Mouse (Mus musculus) layer of hippocampus, adult 8-10 months (tissue): ENCODE results near the gene B3galt1. TPM values are rescaled to one million over a fixed set of nuclear protein-coding genes. Genes with fewer than 3 reads are reported as not detected.
A peak's percentile ranks its signal among the peaks of the same experiment; 100 is the strongest.

Experiments
- DNase-seq, 2 experiments: peaks; one replicate each; pipeline ENCODE4 v3.0.0; 2022; ENCODE audit warnings: low spot score in 2 of 2
- total RNA-seq, 4 experiments: library from RNA; stranded (reverse); gene quantifications; 2 replicates each; pipeline ENCODE4 v1.2.4; 2022

The B3galt1 gene
- total RNA-seq: 10 to 100 TPM; 64.0 to 87.7 (median 74.8) TPM

DNA sequence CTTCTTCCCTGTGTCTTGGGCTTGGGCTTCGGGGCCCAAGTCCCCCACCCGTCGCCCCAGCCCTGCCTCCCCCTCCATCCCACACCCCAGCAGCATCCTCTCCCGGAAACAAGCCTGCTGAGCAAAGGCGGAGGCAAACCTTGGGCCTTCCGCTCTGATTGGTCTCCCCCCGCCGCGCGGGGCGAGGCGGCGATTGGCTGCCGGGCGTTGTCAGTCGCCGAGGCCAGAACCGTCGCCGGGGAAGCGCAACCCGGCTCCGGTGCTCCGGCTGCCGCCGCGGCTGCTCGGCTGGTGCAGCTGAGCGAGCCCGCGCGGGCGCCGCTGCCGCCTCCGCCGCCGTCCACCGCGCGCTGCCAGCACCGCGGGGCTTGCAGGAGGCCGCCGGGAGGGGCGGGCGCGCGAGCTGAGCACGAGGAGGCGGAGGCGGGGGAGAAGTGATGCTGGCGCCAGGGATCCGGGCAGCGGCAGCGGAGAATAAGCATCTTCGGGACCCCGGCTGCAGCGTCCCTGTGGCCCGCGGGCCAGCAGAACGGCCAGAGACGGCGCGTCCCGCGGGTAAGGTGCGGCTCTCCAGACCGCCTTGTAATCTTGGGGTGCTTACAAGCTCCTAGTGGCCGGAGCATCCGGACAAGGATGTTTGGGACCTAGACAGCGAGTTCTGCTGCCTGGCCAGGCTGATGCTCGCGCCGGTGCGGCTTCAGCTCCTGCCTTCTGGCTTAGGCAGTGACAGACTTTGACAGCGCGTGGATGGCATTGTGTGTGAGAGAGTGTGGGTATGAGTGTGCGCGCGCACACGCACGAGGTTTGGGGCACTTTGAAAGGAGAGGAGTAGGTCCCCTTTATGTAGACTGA, at the start of gene B3galt1:
B3galt1 (plus strand) TSS at position 392 of the 852 bp plus-strand sequence.
- peak; percentile 89 to 91 for DNase-seq

DNA sequence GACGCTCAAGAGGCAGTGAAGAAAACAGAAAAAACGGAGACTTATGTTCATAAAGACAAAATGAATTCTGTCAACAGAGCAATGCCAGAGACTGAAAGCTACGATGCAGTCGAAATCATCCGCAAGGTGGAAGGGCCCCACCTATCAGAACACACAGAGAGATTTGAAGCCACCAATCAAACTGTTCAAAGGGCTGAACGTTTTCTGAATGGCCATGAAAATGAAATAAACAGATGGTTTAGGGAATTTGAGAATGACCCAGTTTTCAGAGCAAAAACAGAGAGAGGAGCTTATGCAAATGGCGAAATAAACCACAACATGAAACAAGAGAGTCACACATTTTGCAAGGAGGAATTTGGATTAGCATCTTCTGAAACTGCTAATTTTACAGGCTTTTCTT, 49.3 kb upstream of the B3galt1 start:
- no peak for DNase-seq

DNA sequence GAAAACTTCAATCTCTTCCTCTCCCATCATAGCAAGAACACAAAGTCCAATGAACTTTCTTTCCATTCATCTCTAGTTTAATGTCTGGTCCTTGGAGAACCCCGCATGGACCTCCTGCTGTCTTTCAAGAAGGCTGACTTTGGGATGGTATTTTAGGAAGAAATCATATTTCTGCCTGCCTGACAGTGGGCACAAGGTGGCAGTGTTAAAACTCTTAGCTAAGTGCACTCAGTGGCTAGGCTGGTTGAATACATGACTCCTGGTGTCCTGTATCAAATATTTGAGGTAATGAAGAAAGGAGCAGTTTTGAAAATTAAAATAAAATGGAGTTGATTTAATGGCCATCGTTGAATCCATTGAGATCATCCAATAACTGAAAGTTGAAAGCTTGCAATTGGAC, 30.3 kb upstream of the B3galt1 start:
- DNase-seq: no peak

DNA sequence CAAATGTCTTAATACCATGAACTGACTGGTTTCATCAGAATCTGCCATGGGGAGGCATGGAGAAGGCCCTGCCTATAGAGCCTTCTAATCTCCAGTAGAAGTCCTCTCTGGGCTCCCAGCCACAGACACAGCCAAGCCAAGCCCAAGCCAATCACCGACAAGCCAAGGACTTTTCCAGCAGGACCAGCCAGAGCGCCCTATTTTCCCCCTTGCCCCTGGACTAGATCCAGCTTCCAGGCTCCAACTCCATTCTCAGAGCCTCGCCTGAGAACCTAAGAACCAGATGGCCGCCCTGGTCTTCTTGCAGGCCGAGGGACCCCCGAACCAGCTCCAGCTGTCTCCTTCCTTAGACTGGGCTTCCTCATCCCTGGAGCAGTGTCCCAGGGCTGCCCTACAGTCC, 26.2 kb upstream of the B3galt1 start:
- no peak for DNase-seq

DNA sequence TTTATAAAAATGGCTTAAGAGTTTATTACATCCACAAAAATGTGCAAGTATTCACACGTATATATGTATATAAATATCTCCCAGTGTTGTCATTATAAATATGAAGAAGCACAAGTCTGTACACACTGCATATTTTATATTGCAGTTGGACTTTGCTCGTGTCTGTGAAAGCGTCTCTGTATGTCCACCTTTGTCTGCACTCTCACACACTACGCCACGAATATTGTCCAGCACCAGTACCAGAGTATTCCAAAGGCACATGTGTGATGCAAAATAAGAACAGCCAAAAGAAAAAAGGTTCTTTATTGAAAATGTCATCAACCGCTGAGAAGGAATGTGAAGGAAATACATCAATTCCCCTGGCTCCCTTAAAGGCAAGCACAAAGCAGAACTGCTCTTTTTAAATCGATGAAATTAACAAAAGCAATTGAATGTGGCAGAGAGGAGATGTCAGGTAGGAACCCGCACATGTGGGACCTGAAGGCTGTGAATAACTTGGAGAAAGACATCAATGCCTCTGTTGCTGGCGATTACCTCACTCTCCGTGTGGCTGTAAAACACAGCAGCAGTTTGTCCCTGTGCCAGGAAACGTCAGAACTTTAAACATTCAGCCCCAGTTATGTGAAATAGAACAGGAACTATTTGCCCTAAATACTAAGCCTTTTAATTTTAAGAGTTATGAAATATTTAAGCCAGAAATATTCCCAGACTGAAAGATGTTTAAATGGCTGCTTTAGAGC, 23.5 kb upstream of the B3galt1 start:
- DNase-seq: no peak

DNA sequence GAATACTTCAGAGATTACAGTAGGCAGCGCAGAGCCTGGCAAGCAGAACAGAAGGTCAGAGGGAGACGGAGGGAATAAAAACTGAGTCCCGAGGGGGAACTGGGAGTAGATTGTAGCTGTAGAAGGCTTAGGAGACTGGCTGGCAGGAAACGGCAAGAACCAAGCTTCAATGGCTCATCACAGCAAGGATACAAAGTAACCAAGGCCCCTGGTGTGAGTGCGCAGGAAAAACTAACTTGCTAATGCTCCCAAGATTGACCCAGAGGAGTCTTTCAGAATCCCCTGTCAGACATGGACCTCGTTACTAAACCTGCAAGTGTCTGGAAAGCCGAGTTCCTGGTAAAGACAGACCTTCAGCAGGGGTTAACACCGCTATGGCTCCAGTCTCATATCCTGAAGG, 21.2 kb upstream of the B3galt1 start:
- DNase-seq: no peak

DNA sequence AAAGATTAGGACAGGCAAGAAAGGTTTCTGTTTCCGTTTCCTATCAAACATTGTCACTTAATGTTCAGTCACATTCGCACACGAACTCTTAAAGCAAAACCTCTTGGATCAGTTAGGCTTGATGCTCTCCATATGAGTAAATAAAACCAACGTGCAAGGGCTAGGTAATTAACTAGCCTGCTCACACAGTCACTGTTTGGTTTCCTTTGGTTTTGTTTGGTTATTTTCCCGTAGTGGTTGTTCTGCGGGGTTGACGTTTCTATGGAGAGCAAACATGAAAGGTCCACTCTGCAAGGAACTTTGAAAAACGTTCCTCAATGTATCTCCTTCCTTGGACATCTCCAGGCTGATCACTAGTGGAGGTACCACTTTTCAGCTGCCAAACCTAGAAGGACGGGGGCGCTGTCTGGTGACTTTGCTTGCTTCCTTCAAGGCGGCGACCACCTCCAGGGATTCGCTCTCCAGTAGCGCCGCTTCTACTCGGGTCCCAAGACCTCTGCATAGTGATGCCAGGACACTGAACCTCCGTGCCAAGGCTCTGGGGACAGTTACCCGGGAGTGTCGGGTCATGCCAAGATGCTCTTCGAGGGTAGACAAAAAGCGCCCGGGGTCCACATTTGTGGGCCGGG, 706 bp upstream of the B3galt1 start:
- DNase-seq: peak; percentile 54 to 61

DNA sequence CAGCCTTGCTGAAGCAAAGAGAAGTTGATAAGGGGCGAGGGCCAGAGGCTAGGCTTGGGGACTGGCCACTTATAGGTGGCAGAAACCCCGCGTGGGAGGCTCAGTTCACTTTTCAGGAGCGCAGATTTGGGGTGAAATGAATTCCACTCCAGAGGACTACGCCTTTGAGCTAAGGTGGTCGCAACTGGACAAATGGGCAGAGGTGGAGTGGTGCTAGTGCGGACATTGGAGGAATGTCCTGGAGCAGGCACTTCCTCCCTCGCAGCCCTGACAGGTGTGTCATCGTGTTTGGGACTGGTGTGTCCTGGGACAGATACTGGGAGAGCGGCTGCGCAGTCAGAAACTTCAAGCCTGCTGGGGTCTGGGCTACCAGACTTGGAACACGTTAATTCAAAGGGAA, 895 bp downstream of the B3galt1 start:
- no peak for DNase-seq

DNA sequence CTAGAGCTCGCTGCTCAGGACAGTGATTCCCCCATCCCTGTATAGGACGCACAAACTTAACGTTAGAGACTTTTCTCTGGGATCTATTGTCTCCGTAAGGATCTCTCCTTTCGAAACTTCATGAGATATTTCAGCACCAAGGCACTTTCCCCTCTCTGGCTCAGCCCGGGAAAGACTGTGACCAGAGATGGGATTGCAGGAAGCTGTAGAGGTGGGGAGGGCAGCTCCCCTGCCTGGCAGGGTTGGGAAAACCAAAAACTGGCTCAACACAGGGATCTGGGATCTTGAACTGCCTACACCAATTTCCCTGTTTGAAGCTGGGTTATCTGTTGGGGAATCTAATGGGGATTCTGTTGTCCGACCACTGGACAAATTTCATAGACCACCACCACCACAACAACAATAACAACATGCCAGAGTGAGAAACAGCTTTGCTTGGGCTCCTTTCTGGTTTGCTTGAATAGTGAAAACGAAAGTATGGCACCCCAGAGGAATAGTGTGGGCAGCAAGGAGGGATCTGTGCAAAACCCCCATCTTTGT, 1.5 kb downstream of the B3galt1 start:
- DNase-seq: peak in 1 of 2 experiments; percentile 11

DNA sequence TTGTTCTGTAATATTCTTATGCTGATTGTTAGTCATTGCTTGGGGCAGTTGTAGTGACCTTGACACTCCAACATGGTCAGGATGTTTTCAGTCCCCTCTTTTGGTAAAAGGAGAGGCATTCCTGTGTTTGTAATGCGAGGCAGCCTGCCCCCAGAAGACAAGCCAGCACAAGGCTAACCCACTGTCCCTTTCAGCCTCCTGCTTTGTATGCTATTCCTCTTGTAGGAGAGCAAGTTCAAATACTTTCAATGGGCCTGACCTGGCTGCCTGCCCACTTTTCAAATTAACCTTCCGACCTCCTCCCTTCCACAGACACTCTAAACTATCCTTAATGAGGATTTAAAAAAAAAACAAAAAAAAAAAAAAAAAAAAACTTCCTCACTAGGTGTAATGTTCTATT, 11.0 kb downstream of the B3galt1 start:
- peak in 1 of 2 experiments; percentile 23 for DNase-seq

DNA sequence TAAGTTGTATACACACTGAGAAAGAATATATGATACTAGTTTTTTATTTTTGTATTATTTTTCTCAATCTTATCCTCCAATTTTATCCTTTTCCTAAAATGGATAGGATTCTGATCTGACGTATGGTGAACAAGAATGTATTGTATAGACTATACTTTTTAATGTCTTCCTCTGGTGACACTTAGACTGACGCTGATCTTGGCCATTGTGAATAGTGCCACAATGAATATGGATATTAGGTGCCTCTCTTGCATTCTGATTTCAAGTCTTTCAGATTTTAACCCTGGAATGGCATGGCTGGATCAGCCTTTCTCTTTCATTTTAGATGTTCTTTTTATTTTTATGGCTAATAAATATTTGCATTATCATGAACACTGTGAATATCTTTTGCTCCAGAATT, 17.4 kb downstream of the B3galt1 start:
- no peak for DNase-seq

DNA sequence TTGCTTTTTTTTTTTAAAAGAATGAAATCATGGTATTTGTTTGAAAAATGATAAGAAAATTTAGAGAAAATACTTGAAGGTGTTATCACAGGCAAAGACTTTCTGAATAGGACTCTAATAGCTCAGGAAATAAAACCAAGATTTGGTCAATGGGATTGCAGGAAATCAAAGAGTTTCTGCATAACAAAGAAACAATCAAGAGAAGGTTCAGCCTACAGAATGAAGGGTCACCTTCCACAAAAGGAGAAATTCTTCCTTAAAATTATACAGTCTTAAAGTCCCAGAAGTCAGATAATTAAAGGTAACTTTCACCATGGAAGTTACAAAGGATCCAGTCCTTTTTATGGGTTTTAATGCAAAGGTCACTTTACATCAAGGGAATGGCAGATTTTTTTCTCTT, 24.7 kb downstream of the B3galt1 start:
- DNase-seq: no peak

DNA sequence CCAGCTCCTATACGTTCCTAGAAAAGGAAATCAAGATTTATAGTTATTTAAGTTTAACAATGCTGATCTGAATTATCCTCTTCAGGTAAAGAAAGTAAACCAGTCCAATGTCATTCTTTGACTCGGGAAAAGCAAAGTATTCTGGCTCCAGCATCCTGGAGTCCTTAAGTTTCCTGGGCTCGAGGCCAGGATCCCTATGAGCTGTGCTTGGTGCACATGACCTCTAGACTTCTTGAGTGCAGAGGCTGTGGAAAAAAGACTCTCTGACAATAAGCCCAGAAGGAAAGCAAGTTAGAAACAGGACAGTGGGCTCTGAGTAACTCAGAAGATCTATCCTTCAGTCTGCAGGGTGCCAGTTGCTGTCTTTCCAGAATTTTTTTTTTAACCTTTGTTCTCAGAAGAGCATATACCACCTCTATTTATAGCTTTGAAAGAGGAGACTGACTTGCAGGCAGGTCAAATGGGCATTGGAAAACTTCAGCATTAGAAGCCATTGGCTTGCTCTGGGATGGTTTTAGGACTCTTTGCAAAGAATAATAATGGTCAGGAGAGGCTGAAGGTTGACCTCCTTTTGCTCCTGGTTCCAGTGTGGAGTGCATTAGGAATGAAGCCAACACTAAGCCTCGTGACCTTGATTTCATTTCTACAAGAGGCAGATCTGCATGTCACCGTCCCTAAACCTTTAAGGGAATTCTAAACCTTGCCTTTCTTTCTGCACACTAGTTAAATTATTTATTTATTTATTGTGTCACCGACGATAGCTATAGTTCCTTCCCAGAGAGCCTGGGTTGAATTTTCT, 26.4 kb downstream of the B3galt1 start:
- DNase-seq: no peak

DNA sequence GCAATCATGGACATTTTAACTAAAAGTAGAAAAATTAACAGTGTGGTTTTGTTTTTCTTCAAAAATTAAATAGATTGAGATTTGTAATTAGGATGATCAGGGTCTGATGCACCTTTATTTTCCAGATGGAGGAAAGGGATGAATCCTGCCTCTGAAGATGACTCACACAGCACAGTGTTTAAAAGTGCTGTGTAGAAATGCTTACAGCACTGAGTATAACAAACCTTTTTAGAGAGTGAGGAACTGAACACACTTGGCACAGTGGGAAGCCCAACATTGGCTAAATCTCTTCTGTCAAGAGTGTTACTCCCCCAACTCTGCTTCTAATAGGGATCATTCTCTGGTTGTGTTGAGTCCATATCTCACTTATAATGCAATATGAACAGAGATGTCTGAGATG, 57.2 kb downstream of the B3galt1 start:
- no peak for DNase-seq

DNA sequence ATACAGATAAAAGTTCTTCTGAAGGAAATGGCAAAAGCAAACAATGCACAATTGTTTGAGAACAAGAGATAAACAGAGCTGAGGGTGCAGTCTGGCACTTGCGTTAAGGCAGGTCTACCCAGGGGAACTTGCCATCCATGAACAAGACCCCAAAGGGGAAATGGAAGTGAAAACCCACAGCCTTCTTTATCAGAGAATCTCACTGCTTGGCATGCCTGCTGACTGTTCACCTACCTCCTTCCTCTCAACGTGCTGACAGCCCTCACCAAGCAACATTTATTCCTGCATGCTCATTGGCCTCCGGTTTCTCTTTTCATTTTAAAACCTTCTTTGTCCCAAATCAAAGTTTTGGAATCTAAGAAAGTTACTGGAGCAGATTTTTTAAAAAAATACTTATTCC, 62.0 kb downstream of the B3galt1 start:
- no peak for DNase-seq

DNA sequence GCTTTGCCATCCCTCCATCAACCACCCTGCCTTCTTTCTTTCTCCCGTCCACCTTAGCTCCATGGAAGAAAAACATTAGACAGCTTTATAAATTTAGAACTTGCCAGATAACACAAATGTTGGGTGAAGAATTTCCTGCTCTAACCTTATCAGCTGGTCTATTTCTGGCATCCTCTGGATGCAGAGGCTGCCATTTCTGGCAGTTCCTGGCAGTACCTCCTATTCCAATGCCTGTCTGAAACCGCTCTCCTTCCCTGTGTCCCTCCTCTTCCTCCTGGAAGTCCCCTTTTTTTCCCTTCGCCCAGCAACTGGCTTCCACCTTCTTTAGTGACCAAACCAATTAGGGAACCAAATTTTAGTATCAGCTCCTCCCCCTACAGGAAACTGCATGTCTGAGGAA, 62.6 kb downstream of the B3galt1 start:
- DNase-seq: no peak

DNA sequence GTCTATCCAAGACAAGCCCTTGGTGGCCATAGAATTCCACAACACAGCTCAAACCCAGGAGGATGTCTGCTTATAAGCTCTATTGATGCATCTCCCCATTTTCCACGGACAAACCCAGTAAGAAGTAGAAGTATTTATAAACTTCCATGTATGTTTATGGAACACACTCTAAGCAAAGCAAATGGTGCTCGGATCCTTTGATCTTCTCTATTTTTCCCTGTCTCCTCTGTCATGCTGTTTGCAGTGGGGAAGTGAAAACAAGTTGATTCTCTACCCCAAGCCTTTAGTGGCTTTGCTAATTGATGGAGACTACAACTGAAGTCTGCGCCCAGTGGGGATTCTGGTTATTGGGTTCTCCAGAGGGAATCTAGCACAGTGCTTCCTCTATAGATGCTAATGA, 89.2 kb downstream of the B3galt1 start:
- DNase-seq: no peak

DNA sequence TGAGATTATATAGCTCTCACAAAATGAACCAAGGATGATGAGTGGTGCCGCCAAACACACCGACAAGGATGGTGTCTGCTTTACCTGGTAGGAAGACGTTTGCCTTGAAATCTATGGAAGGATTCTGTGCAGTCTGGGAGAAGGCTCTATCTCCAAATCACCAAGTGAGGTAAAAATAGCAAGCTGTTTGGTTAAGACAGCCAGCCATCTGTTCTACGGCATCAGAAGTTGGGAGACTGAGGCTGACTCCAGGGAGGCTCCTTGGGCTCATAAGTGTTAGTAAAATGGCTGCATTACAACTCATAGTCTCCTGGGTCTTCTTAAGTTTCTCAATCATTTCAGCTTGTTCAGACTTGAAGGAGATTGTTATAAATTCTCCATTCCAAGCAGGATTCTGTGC, 91.7 kb downstream of the B3galt1 start:
- DNase-seq: peak; percentile 14 to 16

DNA sequence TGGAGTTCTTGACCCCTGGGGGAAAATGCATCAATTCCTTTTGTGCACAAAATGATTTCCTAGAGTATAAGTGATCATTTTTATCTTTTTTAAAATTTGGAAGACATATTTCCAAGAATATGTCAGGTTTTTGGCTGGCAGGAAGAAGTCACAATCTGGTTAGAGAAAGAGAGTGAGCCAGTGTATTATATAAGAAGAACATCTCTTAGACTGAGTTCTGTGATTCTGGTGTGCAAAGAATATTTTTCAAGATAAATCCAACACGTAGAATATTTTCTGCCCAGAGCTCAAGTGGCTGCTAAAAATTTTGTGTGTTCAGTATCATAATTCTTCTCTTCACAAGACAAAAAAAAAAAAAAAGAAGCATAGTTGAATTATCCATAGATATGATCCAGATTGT, 92.4 kb downstream of the B3galt1 start:
- DNase-seq: no peak

DNA sequence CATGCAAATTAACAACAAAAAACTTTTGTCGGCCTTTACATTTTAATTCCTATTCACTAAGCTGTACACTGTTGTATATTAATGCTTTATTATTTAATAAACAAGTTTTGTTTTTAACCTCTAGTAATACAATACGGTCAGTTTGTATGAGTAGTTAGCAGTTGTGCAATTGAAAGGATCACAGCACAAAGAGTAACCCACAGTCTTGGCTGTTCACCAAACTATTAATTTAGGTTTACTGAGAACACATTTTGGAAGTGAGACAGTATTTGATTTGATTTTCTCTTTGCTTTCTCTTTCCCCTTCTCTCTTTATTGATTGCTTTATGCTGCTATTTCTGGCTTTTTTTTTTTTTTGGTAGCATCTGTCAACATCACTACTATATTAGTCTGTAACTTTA, 106.0 kb downstream of the B3galt1 start:
- no peak for DNase-seq

DNA sequence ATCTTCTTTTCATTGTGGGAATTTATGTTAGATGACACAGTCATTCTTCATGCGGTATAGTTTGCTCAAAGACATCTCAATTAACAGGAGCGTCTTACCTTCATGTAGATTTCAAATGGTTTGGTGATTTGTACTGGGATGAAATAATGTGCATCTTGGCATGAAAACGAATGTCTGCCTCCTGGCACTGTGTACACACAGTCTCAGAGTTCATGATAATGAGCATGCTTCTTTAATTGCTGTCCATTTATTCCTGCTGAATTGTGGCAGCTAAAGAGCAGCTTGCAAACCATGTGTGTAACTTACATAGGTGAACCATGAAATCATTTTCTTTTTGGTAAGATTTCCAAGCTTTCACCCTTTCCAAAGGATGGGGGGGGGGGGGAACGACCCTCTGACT, 112.0 kb downstream of the B3galt1 start:
- DNase-seq: no peak
